Mouse (Mus musculus): ENCODE measurements around the gene Tcf21.

Gene Tcf21

GRCm38 (mm10) chr10:22815461-22816236, 4.3 kb downstream of the Tcf21 start:
- no peak for DNase-seq (ENCODE audit: low spot score in 2 of 2)

DNA sequence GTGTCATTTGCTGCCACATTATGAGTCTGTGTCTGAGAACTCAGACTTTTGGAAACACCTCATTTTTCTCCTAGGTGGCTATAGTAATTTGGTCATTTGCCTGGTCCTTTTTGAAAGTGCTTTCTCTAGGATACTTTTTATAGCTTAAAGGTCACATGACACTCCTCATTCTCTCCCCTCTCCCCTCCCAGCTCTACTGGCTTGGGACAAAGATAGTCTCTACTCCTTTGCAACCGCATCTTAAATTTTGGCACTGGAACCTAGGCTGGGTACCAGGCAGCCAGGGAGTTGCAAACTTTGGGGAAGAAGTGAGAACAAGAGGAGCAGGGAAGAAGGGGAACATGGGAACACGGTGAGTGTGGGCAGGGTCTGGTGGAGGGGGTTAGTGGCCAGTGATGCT, 5.2 kb downstream of the Tcf21 start:
- no peak for DNase-seq (ENCODE audit: low spot score in 2 of 2)

DNA sequence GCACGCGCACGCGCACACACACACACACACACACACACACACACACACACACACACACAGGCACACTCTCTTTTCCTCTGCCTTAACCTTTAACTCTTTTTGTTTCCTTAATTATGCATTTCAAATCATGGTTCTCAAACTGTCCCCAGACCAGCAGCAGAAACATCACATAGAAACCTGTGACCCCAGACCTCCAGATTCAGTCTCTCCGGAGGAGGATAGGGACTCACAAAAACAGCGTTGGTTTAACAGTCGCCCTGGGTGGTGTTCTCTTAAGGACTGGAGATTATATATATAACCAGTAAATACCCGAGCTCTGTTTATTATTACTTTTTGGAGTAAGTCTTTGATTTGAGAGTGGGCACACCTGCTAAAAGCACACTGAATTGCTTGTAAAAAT, 5.7 kb downstream of the Tcf21 start:
- no peak for DNase-seq (ENCODE audit: low spot score in 2 of 2)

GRCm38 (mm10) chr10:22813317-22813960, 6.5 kb downstream of the Tcf21 start:
- no peak for DNase-seq (ENCODE audit: low spot score in 2 of 2)

DNA sequence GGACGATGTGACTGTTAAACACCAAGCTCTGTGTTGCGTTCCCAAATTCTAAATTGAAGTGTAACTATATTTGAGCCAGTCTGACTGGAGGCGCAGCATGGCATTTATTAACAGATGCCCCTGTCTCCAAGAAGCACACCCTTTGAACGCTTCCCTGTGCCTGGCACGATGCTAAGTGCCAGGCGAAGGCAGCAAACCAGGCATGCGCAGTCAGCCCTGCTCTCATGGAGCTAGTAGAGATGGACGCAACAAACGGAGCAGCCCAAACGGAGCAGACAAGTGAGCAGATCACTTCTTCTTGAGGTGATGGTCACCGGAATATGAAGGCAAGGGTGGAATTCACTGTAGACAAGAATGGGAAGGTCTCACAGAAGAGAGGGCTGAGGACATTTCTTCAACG, 8.1 kb downstream of the Tcf21 start:
- no peak for DNase-seq (ENCODE audit: low spot score in 2 of 2)

DNA sequence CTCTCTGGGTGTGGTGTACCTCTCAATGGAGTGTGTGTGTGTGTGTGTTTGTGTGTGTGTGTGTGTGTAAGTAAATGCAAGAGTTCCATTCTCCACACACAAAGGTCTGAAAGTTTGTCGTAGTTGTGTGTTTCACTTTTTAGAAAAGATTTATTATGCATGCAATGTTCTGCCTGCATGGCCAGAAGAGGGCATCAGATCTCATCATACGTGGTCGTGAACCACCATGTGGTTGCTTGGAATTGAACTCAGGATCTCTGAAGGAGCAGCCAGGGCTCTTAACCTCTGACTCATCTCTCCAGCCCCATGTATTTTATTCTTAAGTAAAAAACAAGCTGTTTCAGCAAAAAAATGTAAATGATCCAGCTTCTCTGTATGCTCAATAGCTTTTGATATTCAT, 37.3 kb downstream of the Tcf21 start:
- no peak for DNase-seq (ENCODE audit: low spot score in 2 of 2)

DNA sequence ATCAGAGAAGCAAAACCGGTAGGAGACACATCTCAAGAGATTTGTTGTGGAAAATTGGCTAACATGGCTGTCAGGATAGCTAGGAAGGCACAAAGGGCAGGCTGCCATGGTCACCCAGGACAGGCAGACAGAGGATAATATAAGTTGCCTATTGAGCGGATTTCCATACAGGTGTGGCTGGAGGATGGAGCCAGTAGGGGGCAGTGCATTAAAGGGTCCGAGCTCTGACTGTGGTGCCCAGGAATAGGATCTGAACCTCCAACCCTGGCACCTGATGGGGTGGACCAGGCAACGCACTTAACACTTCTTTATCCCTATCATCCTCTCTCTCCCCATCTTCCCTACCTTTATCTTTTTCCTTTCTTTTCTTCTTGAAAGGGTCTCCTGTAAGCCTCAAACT, 38.5 kb downstream of the Tcf21 start:
- no peak for DNase-seq (ENCODE audit: low spot score in 2 of 2)

- peak in 1 of 2 experiments; percentile 33 for DNase-seq (ENCODE audit: low spot score in 2 of 2)
These were observed 42.0 kb downstream of the Tcf21 start for GRCm38 (mm10) chr10:22777939-22778338.

DNA sequence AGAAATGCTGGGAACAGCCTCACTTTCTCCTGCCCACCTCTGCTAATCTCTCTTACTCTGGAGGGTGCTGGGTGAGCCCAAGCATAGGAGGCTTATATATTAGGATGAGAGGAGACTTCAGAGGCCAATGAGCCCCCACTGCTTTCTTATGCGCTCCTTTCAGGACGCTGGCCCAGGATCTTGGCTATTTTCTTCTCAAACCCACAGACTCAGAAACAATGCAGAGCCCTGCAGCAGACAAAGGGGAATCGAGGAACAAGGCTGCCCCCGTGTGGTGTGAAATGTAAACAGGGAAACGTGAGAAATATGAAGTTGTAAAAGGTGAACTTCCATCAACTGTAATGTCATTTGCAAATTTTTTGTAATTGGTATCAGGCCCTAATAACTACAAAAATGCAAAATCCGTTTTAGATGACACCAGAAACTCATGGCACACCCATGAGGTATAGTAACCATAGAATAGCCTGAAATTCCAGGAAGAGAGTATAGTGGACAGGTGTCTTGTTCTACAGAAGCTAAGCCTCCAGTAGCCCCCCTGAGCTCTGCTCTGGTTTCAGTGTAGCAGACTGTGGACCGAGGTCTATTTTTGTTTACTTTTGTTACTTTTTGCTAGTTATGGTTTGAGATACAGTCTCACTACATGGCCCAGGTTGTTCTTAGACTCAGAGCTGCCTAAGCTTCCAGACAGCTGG, 43.8 kb downstream of the Tcf21 start:
- DNase-seq (ENCODE audit: low spot score in 2 of 2): peak; percentile 54 to 65

DNA sequence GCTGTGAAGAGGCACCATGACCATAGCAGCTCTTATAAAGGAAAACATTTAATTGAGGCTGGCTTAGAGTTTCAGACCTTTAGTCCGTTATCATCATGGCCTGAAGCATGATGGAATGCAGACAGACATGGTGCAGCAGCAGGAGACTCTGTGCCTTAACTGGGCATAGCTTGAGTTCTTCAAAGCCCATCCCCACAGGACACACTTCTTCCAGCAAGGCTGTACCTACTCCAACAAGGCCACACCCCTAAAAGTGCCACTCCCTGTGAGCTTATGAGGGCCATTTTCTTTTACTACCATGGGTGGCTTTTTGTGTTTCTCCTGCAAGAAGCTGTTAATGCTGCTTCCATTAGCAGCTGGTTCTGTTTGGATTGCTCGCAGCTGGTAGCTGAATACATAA, 44.5 kb downstream of the Tcf21 start:
- no peak for DNase-seq (ENCODE audit: low spot score in 2 of 2)

DNA sequence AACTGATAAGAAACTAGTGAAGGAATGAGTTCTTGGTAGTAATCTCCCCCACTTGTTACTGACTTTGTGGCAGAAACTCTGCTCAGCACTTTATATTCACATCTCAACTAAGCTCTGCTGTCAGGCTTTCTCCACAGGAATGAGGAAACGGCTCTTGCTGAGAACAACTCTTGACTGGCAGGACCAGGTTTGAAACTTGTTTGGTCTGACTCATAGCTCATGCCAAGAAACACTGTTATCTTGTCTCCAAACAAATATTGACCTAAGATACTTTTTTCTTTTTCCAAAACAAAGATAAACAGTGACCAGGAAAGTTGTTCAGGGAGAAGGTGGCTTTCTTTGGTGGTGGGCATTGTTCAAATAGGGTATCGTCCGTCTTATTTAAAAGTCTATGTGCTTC, 45.3 kb downstream of the Tcf21 start:
- DNase-seq (ENCODE audit: low spot score in 2 of 2): no peak
